Mouse (Mus musculus): ENCODE measurements at regions not wholly inside any gene's neighbourhood (a gene's known extent, or its start where the extent isn't known, plus 50 kb on each side); places are given as distances from the start of the nearest gene placed in this dataset.

- no peak for TF ChIP-seq ZC3H11A (IDR thresholded peaks at IDR 0.05; ENCODE audit: borderline replicate concordance, low read depth, low read length)
- no peak for TF ChIP-seq HCFC1 (IDR thresholded peaks at IDR 0.05; ENCODE audit: borderline replicate concordance, insufficient read depth, low read length)
Measured at GRCm38 (mm10) chr8:100733927-100734326, 1317.7 kb upstream of the Cdh8 start.
